Mouse (Mus musculus): ENCODE results near the gene Nt5e.

Nt5e gene

GRCm38 (mm10) chr9:88394852-88395251 is 67.9 kb downstream of the Nt5e start:
- no peak for DNase-seq (ENCODE audit: low spot score)

DNA sequence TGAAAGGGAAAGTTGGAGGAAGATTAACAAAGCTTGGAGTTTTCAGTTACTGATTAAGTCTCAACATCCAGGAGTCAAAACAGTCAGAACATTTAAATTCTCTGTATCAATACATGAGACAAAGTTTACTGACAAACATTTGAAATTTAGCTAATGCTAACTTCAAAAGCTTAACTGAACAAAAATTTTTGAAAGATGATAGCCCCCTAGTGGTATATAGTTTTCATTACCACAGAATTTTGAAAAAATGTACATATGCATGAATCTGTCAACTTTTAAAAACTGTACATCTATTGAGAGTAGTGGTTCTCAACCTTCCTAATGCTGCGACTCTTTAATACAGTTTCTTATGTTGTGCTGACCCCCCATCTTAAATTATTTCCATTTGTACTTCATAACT is 71.5 kb downstream of the Nt5e start:
- no peak for DNase-seq (ENCODE audit: low spot score)

- peak; percentile 6 for DNase-seq (ENCODE audit: low spot score)
Measured at GRCm38 (mm10) chr9:88404088-88404487, 77.1 kb downstream of the Nt5e start.

DNA sequence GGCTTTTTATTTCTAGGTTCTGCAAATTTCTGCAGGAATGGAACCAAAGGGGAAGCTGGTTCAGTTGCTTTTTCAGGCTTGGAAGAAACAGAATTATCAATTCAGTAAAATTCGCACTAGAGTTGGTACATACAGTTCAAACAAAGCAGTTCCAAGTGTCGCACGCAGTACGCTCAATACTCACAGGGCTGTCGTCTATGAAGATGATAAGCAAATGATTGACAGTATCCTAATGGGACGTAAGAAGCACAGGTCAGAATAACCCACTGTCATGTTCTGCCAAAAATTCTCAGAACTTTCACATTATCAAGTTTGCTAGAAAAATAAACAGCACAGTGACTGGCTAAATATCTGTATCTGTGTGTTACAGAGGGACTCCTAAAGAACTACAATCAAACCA is 77.5 kb downstream of the Nt5e start:
- DNase-seq (ENCODE audit: low spot score), result no peak

- DNase-seq (ENCODE audit: low spot score), result no peak
Measured at GRCm38 (mm10) chr9:88409978-88410377, 83.0 kb downstream of the Nt5e start.

DNA sequence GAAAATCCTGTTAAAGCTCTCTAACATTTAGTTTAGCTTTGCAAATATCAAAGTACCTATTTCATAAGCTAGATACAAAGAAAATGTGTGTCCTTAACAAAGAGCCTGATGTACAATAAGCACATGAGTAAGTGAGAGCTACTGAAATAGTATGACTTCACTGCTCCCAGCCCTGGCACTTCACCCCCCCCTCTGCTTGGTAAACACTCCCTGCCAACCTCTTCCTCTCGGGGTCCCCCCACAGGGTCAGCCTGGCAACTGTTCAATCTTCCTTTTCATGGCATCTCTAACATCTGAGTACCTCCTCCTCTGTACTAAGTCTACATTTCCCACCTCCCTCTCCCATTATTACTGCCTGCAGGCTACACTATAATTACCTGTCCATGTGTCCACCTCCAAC is 89.8 kb downstream of the Nt5e start:
- no peak for DNase-seq (ENCODE audit: low spot score)
